9 mouse cellular contexts compared by ENCODE assay signal in the genomic region with DNA sequence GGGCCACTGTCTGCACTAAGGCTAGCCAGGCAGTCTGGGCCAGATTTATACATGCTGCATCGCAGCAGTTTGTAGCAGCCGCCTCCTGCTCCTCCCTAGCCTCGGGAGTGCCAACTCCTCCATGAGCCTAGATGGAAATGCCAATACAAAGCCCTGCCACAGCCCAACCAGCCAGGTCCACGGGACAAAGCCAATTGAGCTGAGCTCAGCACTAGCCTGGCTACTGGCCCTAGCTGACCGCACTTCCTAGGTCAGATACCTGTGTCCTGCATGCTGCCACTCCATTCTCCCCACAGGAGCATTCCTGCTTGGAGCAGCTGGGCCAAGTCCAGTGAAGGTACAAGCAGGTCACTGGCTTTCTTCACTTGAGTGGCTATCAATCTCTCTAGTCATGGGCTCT. TPM values are rescaled to one million over a fixed set of nuclear protein-coding genes. Genes with fewer than 3 reads are reported as not detected.
DNase-seq lines count a peak whose midpoint lies in the region; ATAC-seq and TF ChIP-seq lines count a peak whose summit lies in the region.
"Had no signal": no experiment of that assay in that cellular context is flagged by ENCODE, and none has a peak within 500 bp of the region (broad histone marks: within the 10 kb centered on the region; RNA-seq: fewer than 3 reads in every experiment).

No protein-coding gene starts in this region.

- ATAC-seq in forebrain, postnatal 0 days = peak; percentile 50; the same call in 1 of the 2 replicates
- no peak for ATAC-seq in forebrain, embryonic 12.5 days (ENCODE audit: low FRiP score)
- ATAC-seq in liver, embryonic 12.5 days = no peak
- peak; percentile 43; the same call in 1 of the 2 replicates for ATAC-seq in kidney, embryonic 16.5 days (ENCODE audit: low FRiP score, low TSS enrichment)
- no peak for ATAC-seq in stomach, postnatal 0 days (ENCODE audit: low FRiP score, low TSS enrichment)

- 67% methylated on average over 5 of the region's 5 CpGs for WGBS in forebrain, postnatal 0 days
- WGBS in forebrain, embryonic 12.5 days = 88% methylated on average over 5 of the region's 5 CpGs
- whole genome bisulfite sequencing in liver, embryonic 12.5 days (ENCODE audit: insufficient replicate concordance) = 87% methylated on average over 5 of the region's 5 CpGs
- 85% methylated on average over 5 of the region's 5 CpGs for WGBS in kidney, embryonic 16.5 days
- 56% methylated on average over 5 of the region's 5 CpGs for WGBS in stomach, postnatal 0 days
- 93% methylated on average over 5 of the region's 5 CpGs for WGBS in hindbrain, embryonic 10.5 days

- H3K36me3 ChIP-seq in forebrain, postnatal 0 days (ENCODE audit: insufficient read depth) = peaks cover 15% of the 10 kb centered on the region; the same call in 1 of the 2 replicates
- H3K36me3 ChIP-seq in forebrain, embryonic 12.5 days (replicated peaks) = peaks cover 50% of the 10 kb centered on the region
- H3K36me3 ChIP-seq in liver, embryonic 12.5 days = peaks cover 99% of the 10 kb centered on the region
- peaks cover 5% of the 10 kb centered on the region; the same call in 1 of the 2 replicates for H3K36me3 ChIP-seq in kidney, embryonic 16.5 days (ENCODE audit: insufficient read depth, low read length)
- no peaks in the 10 kb centered on the region for H3K36me3 ChIP-seq in stomach, postnatal 0 days (ENCODE audit: control insufficient read depth, insufficient read depth, low read length)
- H3K36me3 ChIP-seq in hindbrain, embryonic 10.5 days = peaks cover 95% of the 10 kb centered on the region

- H3K4me3 ChIP-seq in forebrain, postnatal 0 days (ENCODE audit: low read depth, low read length) = no peak overlapping the region
- H3K4me3 ChIP-seq in forebrain, embryonic 12.5 days (replicated peaks) = no peak overlapping the region
- H3K4me3 ChIP-seq in liver, embryonic 12.5 days = no peak overlapping the region
- no peak overlapping the region for H3K4me3 ChIP-seq in kidney, embryonic 16.5 days (ENCODE audit: low read length)
- no peak overlapping the region for H3K4me3 ChIP-seq in stomach, postnatal 0 days (ENCODE audit: low read depth, low read length)
- H3K4me3 ChIP-seq in hindbrain, embryonic 10.5 days = no peak overlapping the region

- no peak overlapping the region for H3K9ac ChIP-seq in forebrain, postnatal 0 days
- H3K9ac ChIP-seq in forebrain, embryonic 12.5 days = no peak overlapping the region
- H3K9ac ChIP-seq in liver, embryonic 12.5 days = no peak overlapping the region
- H3K9ac ChIP-seq in kidney, embryonic 16.5 days (replicated peaks; ENCODE audit: low read length) = no peak overlapping the region
- no peak overlapping the region; the same call in 1 of the 2 replicates for H3K9ac ChIP-seq in stomach, postnatal 0 days (ENCODE audit: low read length)

- no peak overlapping the region for H3K4me2 ChIP-seq in forebrain, postnatal 0 days (ENCODE audit: low read depth)
- no peak overlapping the region for H3K4me2 ChIP-seq in forebrain, embryonic 12.5 days
- no peak overlapping the region for H3K4me2 ChIP-seq in liver, embryonic 12.5 days
- H3K4me2 ChIP-seq in kidney, embryonic 16.5 days (replicated peaks; ENCODE audit: low read depth, low read length) = no peak overlapping the region
- H3K4me2 ChIP-seq in stomach, postnatal 0 days (replicated peaks; ENCODE audit: low read depth) = no peak overlapping the region

- DNase-seq in forebrain, postnatal 0 days = no peak
- no peak for DNase-seq in liver
- DNase-seq in stomach, postnatal 0 days (ENCODE audit: low spot score) = no peak
- no peak for DNase-seq in hindbrain, embryonic 10.5 days (ENCODE audit: low spot score)
- DNase-seq in urinary bladder, postnatal 36 days (ENCODE audit: low spot score in 2 of 2) = no peak
- DNase-seq: midbrain, embryonic 14.5 days had no signal

- TF ChIP-seq CTCF in forebrain, postnatal 0 days (IDR thresholded peaks at IDR 0.05; ENCODE audit: low read depth) = no peak
- no peak for TF ChIP-seq CTCF in stomach, postnatal 0 days (IDR thresholded peaks at IDR 0.05; ENCODE audit: low read depth)

- H3K27ac ChIP-seq in forebrain, postnatal 0 days (ENCODE audit: low read depth, low read length) = no peak overlapping the region
- H3K27ac ChIP-seq in forebrain, embryonic 12.5 days = no peak overlapping the region
- peak overlapping the region; percentile 21; the same call in 1 of the 2 replicates for H3K27ac ChIP-seq in liver, embryonic 12.5 days
- no peak overlapping the region for H3K27ac ChIP-seq in kidney, embryonic 16.5 days (ENCODE audit: low read length)
- peak overlapping the region; percentile 85 for H3K27ac ChIP-seq in stomach, postnatal 0 days (replicated peaks)
- H3K27ac ChIP-seq in hindbrain, embryonic 10.5 days = no peak overlapping the region

- no peaks in the 10 kb centered on the region for H3K27me3 ChIP-seq in forebrain, postnatal 0 days (ENCODE audit: insufficient read depth, low read length)
- H3K27me3 ChIP-seq in forebrain, embryonic 12.5 days = no peaks in the 10 kb centered on the region
- H3K27me3 ChIP-seq in liver, embryonic 12.5 days (replicated peaks) = no peaks in the 10 kb centered on the region
- H3K27me3 ChIP-seq in kidney, embryonic 16.5 days (ENCODE audit: insufficient read depth, low read length) = no peaks in the 10 kb centered on the region
- H3K27me3 ChIP-seq in stomach, postnatal 0 days (ENCODE audit: control insufficient read depth, insufficient read depth, low read length) = no peaks in the 10 kb centered on the region
- H3K27me3 ChIP-seq in hindbrain, embryonic 10.5 days (ENCODE audit: insufficient read depth, poor library complexity, severe bottlenecking) = no peaks in the 10 kb centered on the region

- no peak for TF ChIP-seq EP300 in stomach, postnatal 0 days (optimal IDR thresholded peaks at IDR 0.05)

- no peaks in the 10 kb centered on the region for H3K9me3 ChIP-seq in forebrain, postnatal 0 days (ENCODE audit: low read length)
- H3K9me3 ChIP-seq in forebrain, embryonic 12.5 days = no peaks in the 10 kb centered on the region
- no peaks in the 10 kb centered on the region for H3K9me3 ChIP-seq in liver, embryonic 12.5 days (replicated peaks)
- no peaks in the 10 kb centered on the region for H3K9me3 ChIP-seq in kidney, embryonic 16.5 days (ENCODE audit: low read length)
- no peaks in the 10 kb centered on the region for H3K9me3 ChIP-seq in stomach, postnatal 0 days (ENCODE audit: control insufficient read depth, low read length)
- no peaks in the 10 kb centered on the region for H3K9me3 ChIP-seq in hindbrain, embryonic 10.5 days

- peaks cover 5% of the 10 kb centered on the region; the same call in 1 of the 2 replicates for H3K4me1 ChIP-seq in forebrain, postnatal 0 days (ENCODE audit: insufficient read depth)
- H3K4me1 ChIP-seq in forebrain, embryonic 12.5 days = no peaks in the 10 kb centered on the region
- peaks cover 33% of the 10 kb centered on the region for H3K4me1 ChIP-seq in liver, embryonic 12.5 days
- 0 out of 2 replicates have a peak, but pooled peaks cover 4% of the 10 kb centered on the region for H3K4me1 ChIP-seq in kidney, embryonic 16.5 days (ENCODE audit: insufficient read depth, low read length)
- H3K4me1 ChIP-seq in stomach, postnatal 0 days (replicated peaks; ENCODE audit: control insufficient read depth, insufficient read depth) = peaks cover 6% of the 10 kb centered on the region
- peaks cover 4% of the 10 kb centered on the region; the same call in 1 of the 2 replicates for H3K4me1 ChIP-seq in hindbrain, embryonic 10.5 days (replicated peaks)

RNA-seq across cellular contexts. Expression of a gene that starts 34.2 kb away (rescaled TPM):
- 2.2 and 2.6 TPM in 2 replicates for total RNA-seq in forebrain, postnatal 0 days (2014; rRNA removed)
- 2.2 TPM in 2 replicates for polyA plus RNA-seq in forebrain, postnatal 0 days (2015; fragmentation: Nextera tagmentation; extraction: Ambion mirVana)
- 1.6 TPM in 2 replicates for polyA plus RNA-seq in forebrain, embryonic 12.5 days (2016; fragmentation: Nextera tagmentation; extraction: Ambion mirVana)
- 0.69 and 1.1 TPM in 2 replicates for polyA plus RNA-seq in liver, embryonic 12.5 days (2016; fragmentation: Nextera tagmentation; extraction: Ambion mirVana)
- polyA plus RNA-seq in kidney, embryonic 16.5 days (2015; fragmentation: Nextera tagmentation; extraction: Ambion mirVana) = 32.4 and 34.2 TPM in 2 replicates
- polyA plus RNA-seq in stomach, postnatal 0 days (2015; fragmentation: Nextera tagmentation; extraction: Ambion mirVana) = 12.2 and 14.1 TPM in 2 replicates
- polyA plus RNA-seq in hindbrain, embryonic 10.5 days (2016; fragmentation: Nextera tagmentation; extraction: Ambion mirVana) = 2.0 and 3.0 TPM in 2 replicates

Comparison
In these comparisons a context has a peak if more than half of its experiments do, and no peak if none do; other contexts are left out.
1. ATAC-seq: peak in forebrain, postnatal 0 days (single experiment) and kidney, embryonic 16.5 days (single experiment); none in forebrain, embryonic 12.5 days (single experiment), liver, embryonic 12.5 days (single experiment) and stomach, postnatal 0 days (single experiment).
2. H3K27ac ChIP-seq: peak in liver, embryonic 12.5 days (single experiment) and stomach, postnatal 0 days (single experiment); none in forebrain, postnatal 0 days (single experiment), forebrain, embryonic 12.5 days (single experiment), kidney, embryonic 16.5 days (single experiment) and hindbrain, embryonic 10.5 days (single experiment).